Mouse (Mus musculus): ENCODE measurements at regions not wholly inside any gene's neighbourhood (a gene's known extent, or its start where the extent isn't known, plus 50 kb on each side); places are given as distances from the start of the nearest gene placed in this dataset.

DNA sequence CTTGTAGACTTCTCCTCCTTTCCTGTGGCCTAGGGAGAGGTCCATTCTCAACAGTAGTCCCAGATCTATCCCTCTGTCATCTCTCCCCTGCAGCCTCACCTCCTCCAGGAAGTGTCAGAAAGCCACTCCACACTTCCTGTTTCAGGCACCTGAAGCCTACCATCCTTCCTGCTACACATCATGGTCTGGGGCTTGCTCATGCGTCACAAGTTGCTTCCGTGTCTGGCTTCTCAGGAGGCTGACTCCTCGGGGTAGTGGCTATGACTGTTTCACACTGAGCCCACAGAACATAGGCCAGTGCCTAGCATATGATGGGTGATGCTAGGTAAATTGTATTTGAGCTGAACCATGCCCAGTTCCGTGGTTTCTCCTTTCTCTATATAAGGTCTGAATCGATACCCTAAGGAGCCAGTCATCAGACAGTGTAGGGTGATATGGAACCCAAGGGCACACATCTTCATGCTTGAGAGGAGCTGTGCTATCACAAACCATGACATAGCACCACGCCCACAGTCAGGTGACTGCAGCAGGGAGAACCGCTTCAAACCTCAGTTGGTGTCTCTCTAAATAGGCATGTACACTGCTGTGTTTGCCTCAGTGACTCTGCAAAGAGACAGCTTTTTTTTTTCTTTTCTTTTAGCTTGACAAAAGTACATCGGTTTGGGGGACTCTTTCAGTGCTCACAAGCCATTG, 272.2 kb downstream of the Sec61b start:
- DNase-seq, result no peak

DNA sequence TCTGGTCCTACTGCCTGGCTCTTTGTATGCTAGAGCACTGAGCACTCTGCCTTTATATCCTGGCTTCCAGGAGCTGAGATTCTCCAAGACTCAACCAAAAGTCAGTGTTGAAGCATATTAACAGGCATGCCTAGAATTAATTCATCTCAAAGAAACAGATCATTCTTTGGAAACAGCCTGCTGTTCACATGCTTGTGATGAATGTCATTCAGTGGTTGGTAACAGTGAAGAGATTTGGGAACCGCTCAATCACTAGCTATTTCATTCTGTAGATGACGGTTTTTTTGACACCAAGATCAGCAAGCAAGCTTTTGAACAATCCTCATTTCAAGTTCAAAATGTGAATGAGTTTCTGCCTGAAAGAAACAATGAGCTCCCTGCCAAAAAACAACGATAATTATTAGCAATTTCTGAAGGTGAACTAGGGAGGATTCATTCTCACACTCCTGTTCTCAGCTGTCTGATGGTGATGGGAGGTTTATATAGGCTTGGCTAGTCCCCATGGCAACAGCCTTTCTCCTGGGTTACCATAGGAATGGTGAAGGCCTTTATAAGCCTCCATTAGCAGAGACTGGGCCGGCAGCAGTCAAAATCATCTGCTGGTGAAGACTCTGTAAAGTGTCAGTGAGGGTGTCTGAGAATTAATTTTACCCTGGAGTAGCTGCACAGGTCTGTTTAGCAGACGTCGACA, 272.6 kb upstream of the Nr4a3 start:
- no peak for DNase-seq

DNA sequence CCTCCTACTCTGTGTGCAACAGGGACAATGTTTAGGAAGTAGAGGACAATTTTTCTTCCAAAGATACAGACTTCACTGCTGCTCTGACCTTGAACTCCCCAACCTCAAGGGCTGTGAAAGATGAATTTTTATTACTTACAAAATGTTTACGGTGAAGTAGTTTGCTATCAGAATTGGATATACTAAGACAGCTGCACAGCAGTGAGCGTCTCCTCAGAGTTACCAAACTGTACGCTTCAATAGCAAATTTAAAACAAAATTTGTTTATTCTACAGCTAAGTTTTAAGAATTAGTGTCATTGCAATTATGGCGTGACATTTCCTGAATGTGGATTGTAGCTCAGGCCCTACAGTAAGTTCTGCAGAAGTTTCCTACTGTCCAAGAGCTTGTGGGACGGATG, 270.3 kb upstream of the Nr4a3 start:
- DNase-seq, result no peak

DNA sequence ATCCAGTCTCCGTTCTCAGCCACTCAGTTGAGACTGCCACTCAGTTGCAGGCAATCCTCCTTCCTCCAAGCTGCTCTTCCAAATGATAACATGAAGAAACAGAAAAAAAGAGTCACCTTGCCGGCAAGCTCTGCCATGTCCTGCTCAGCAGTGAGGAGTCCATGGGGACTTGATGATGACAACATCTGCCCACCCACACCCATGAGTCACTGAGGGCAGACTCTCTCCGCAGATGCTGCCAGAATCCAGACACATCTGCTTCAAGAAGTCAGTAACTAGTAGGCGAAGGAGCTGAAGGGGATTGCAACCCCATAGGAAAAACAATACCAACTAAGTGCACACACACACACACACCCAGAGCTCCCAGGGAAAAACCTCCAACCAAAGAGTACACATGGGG, 263.9 kb upstream of the Nr4a3 start:
- peak; percentile 6 for DNase-seq

DNA sequence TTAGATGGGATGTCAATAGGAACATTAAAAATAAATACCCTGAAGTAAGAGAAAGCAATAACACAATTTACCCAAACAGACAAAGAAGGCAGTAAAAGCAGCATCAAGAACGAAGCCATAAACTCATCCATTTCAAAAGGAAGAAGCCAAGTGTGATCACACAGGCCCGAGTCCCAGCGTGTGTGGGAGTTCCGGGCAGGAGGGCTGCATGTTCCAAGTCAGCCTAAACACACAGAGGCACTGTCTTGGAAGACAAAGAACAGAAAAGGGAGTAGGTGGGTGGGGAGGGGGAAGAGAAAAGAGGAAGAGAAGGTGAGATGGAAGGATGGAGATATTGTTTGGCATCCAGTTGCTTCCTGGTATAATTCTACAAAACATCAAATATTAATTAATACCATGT, 248.0 kb upstream of the Nr4a3 start:
- DNase-seq, result no peak

DNA sequence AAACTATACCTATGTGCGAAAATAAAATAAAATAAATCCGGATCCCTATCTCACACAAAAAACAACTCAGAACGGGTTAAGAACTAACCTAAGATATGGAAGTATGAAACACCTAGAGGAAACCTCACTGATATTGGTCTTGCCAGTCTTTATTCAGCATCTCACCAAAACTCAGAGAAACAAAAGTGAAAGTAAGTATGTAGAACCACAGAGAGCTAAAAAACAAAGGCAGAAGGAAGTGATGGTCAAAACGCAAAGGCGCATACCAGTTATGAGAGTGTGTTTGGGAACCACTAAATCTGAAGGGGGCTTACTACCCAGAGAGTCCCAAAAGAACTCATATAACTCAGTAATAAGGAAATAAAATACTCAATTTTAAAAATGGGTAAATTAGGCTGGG, 245.8 kb upstream of the Nr4a3 start:
- no peak for DNase-seq

DNA sequence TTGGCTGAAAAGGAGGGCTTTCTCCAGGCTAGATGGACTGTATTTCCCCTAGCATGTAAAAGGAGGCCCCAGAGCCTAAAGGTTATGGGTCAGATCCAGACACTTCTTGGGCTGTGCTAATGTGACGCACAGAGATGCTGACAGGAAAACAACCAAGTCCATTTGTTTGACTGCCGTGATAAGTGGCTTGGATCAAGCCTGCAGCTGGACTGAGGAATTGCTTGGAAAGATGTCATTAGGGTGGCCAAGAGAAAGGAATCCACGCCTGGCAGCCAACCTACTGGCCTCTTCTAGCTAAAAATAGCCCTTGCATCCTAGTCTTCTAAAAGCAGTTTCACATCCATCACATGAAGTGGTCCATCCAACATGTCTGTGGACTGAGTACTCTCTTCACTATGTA, 241.8 kb upstream of the Nr4a3 start:
- peak; percentile 40 for DNase-seq

DNA sequence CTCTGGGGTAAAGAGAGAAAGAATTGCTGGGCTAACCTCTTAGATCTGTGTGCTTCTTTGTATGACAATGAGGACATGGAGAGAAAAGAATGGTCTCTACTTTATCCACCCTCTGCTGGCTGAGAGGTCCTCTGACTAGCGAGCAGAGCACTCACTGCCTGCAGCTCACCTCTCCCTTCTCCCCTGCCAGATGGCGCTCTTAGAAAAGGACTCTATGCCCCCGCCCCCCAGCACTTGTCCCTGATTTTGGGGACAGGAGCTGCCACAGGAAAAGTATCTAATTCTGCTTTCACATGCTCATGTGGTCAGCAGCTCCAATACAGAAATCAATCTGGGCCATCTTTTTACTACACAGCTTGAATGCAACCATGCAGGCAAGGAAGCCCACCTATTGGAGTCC, 237.1 kb upstream of the Nr4a3 start:
- no peak for DNase-seq

DNA sequence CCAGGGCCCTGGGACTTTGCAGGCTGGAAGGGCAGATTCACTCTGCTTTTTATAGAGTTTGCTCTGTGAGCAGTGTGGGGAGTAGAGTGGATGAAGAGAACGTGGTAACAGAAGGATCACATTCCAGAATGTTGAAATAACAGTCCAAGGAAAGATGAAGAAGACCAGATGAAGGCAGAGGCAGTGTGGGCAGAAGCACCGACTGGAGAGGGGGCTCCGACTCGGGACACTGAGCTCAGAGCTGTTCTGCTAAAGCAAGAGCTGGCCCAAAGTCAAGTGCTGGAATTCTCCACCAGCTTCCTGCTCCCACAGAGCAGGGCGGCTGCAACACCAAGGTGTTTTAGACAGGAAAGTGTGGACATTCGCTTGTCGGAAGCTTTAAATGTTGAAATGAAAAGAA, 230.9 kb upstream of the Nr4a3 start:
- peak; percentile 24 for DNase-seq

DNA sequence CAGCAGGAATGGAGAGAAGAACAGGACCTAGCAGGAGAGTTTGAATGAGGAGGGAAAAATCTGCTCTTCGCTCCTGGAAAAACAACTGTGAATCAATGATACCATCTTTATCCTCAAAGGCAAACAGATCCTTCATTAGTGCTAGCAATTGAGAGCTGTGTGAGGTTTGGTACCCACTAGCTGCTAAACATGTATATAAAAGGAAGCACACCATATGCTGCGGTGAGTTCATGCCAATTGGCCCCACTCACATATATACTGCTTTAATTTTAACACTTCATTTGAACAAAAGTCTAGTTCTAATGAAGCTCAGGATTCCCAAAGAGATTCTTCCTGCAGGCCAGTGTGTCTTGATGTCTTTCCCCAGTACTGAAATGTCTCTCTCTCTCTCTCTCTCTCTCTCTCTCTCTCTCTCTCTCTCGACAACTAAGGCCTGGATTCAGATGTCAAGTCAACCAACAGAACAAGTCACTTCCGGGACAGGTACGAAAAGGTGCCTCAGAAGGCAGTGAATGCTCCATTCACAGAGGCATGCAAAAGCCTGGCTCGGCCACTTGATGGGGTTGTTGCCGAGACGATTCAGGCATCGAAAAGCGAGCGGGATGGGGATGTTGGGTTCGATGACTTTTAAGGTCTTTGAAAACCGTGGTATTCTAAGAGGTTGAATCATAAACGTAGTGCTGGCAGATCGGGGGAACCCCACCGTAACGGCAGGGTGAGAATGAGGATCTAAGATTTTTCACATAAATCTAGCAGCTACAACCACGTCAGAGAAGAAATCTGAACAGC, 226.4 kb upstream of the Nr4a3 start:
- no peak for DNase-seq

DNA sequence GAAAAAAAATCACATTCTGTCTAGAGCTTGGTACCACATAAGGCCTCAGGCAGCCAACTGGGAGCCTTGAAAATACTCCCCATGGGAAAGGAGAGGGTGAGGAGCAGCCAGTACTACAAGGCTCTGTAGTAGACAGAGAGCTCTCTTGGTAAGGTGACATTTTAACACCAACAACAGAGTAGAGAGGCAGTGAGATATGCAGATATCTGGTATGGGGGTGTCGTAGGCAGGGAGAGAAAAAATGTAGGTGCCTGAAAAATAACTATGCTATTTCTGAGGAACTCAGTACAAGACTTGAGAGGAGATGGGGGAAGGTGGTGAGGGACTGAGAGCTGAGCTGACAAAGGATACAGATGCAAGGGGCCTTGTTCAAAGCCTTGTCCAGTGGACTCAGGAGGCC, 224.4 kb upstream of the Nr4a3 start:
- DNase-seq, result no peak

DNA sequence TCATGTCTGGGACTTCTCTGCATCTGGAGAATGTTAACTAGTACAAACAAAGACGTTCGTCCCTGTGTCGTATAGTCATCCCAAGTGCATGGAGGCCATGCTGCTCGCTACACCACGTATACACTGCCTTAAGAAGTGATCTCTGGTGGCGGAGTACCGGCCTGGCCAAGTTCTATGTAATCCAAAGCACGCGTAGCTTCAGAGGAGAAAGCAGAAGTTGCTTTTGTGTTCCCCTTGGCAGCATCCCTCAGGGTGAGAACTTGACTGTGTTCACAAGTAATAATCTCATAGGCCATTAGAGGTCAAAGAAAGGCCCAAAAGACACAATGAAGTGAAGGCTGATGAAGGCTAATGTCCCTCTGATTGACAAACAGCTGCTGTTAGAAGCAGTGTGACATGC, 221.7 kb upstream of the Nr4a3 start:
- no peak for DNase-seq

DNA sequence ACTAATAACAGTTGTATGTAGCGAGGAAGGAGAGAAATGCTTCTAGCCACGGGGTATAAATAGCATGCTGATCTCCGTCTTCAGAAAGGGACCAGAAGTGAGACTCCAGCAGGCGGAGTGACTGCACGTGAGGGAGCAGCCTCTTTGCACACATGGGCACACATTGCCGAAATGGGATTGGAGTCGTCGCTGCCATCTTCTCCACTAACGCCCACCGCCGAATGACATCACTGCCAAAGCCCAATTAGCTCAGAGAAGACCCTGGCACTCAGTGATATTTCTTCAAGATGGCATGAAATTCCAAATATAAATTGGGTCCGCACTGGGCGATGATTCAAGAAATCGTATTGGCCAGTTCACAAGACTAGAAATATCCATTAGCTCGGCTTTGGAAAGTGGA, 220.9 kb upstream of the Nr4a3 start:
- DNase-seq, result no peak

DNA sequence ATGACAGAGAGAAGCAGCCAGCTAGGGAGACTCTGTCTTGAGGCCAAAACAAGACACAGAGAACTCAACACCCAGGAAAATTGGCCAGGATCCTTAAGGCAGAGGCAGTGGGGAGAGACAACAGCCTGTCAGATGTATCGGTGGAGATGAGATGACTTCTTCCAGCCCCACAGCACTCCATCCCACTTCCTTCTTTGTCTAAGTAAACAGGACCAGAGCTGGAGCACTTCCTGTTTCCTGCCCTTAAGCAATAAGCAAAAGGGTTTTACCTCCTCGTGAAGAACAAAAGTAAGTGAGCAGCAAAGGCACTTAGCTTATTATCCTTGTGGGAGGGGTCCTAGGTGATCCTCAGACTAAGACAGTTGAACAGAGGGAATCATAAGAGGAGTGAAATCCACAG, 212.0 kb upstream of the Nr4a3 start:
- DNase-seq, result no peak

DNA sequence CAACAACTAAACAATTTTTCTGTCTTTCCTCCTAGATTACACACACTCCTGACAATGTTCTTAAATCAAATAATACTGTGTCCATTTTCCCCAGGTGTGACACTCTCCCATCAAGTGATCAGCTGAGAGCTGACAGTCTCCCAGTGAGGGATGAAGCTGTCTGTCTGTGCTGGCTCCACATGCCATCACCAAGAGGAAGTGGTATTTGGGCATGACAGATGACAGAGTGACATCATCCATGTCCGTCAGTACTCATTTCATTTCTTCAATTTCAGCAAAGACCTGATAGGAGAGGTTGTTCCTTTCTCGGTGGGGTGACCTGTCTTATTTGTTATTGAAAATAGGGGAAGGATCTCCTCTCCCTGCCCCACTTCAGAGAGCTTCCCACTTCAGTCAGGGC, 206.5 kb upstream of the Nr4a3 start:
- no peak for DNase-seq

DNA sequence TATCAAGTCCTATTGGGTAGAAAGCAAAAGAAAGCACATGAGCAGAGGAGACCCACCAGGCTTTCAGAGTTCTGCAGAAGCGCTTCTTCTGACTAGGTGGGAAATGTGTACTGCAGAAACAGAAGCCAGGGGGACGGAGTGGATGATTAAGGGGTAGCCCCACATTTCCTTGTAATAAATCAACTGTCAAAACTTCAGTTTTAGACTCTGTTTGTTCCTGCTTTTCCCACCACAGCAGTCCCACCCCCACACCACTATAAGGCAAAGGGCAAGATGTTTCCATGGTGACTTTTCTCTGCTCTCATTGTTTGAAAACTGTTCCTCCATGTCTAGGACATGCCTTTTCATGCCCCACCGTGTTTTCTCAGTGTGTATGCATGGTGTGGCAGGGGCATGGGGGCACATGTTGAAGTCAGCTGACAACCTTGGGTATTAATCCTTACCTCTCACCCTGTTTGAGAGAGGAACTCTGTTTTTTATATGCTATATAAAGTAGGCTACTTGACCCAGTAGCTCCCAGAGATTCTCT, 202.8 kb upstream of the Nr4a3 start:
- DNase-seq, result no peak

DNA sequence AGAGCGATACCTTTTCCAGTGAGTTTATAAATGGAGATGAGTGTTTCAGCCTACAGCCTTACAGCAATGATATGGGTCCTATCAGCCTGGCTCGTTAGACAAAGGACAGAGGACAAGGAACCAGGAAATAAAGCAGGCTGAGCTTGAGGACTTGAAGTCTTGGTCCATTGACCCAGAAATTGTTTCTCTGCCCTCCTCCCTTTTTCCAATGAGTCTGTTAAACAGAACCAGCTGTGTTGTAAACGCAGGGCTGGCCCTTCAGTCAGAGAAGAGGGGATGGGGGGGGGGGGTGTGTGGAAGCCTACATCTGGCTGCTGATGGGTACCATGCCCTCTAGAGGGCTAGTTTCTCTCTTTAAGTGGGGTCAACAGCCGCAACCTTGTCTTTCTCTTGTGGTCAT, 199.7 kb upstream of the Nr4a3 start:
- DNase-seq, result no peak

DNA sequence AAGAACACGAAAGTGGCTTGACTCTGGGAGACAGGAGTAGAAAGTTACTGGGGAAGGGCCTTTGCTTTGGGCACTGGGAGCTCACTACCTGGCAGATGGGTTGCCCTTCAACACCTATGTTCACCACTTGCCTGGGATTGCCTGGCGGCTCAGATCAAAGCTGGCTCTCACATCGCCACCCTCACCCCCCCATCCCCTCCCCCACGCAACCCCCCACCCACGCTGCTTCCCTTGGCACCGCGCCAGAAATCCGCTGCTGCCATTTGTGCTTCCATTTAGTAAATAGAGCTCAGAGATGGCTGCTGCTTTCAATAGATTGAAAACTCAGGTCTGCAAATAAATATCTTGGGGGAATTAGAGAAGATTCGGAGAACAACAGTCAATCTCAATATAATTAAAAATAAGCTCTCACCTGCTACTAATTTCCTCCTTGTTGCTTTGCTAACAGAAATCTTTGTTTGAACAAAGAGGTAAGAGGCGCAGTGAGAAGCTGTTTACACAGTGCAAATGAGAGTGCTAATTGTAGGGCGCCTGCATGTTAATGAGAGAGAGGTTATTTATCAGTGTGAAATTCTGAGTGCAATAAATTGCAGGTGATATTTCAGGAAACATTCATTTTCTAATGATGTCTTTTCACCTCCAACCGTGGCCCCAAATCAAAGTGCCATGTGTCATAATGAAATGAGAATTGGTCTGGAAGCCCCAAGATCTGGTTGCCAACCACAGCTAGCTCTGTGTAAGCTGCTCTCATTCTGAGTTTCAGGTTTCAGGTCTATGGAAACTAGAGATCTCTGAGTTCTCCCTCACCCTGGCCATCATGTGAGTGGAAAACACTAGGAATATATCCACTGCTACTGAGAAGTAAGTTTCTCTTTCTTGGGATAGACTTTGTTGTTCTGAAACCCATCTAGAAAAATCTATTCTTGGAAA, 198.3 kb upstream of the Nr4a3 start:
- DNase-seq, result peak; percentile 7

DNA sequence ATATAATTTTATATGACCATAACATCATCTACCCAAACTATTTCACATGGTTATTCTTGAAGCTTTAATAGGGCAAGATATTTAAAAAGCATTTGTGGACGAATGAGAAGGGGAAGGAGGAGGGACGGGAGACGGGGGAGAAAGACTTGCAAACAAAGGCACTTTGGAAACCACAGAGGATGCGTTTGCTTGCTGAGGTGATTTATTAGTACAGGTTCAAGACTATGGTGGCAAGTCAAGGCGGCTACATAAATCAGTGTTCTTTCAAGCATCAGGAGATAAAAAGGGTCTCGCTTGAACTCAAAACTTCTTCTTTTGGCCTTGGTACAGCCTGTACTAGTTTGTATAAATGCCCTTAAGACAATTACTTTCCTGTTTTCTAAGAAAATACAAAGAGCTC, 183.8 kb upstream of the Nr4a3 start:
- DNase-seq, result no peak

DNA sequence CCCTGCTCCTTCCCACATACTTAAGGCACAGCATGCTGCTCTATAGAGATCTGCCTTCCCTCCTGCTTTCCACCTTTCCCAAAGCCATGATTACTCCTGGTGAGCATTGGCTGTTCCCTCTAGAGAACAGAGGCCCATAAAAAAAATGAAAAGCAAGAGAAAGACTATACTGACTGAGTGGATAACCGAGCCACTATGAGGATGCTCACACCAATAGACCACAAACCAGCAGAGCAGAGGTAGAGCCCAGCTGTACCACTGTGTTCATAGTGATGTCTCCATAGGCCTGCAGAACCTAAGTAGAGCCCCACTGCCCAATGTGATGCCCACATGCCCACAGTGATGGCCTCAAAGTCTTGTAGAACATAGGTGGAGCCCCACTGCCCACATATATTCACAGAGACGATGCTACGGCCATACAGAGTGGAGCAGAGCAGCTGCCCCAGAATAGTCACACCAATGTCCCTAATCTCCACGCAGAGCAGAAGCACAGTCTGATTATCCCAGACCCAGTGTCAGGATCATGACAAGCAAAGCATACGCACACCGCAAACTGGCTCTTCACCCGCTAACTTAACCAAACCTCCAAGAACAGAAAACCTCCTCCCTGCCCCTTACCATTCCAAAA, 174.8 kb upstream of the Nr4a3 start:
- DNase-seq, result no peak

DNA sequence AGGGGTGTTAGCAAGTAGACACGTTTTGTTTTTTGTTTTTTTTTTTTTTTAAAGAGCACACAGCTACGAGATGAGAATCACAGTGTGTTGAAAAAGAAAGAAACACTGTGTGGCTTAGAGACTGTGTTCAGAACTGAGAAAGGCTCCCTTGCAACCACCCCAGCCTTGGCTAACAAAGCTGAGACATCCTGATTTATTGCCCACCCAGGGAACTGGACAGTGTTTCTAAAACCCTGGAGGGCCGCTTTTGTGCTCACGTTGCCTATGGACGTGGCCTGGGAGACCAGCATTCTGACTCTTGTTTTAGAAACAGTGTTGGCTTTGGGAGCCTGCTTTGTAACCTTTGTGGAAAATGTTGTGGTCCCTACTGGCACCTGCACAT, 174.3 kb upstream of the Nr4a3 start:
- no peak for DNase-seq

DNA sequence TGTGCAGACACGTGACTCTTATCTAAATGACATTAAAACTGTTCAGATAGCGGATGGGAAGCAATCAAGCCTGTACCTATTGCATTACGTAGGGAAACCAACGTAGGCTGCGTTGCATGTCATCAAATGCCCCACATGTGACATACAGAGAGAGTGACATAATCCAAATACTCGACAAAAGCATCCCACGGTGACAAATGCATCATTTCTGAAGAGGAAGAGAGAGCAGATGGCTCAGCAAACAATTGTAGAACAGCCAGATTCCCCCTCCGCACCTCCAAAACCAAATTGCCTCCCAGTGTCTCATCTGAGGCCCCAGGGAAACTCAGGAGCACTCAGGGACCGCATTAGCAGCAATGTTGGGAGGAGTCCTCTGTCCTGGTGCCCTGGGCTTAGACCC, 163.4 kb upstream of the Nr4a3 start:
- DNase-seq, result no peak

Measured in heart, postnatal 4 days (tissue).